Mouse (Mus musculus): ENCODE measurements around the gene 0610010K14Rik. TPM values are rescaled to one million over a fixed set of nuclear protein-coding genes. Genes with fewer than 3 reads are reported as not detected.

The 0610010K14Rik gene
- polyA plus RNA-seq, 1 experiment = 91.7 TPM

- H3ac ChIP-seq (ENCODE audit: control insufficient read depth, insufficient read length, low read depth) = no peak overlapping the region
- no peaks in the 10 kb centered on the region for H3K36me3 ChIP-seq (ENCODE audit: control insufficient read depth, insufficient read depth)
- H3K27me3 ChIP-seq (ENCODE audit: control insufficient read depth, insufficient read depth, insufficient read length) = no peaks in the 10 kb centered on the region
- no peaks in the 10 kb centered on the region for H3K79me3 ChIP-seq (ENCODE audit: low read depth)
- TF ChIP-seq CEBPB (IDR thresholded peaks at IDR 0.05; ENCODE audit: low read depth) (no peak), CTCF (IDR thresholded peaks at IDR 0.05; ENCODE audit: control insufficient read depth, insufficient read depth, insufficient read length) (no peak), MYOG (IDR thresholded peaks at IDR 0.05; ENCODE audit: control insufficient read depth, extremely low read depth, insufficient read length) (no peak)
- H3K79me2 ChIP-seq (ENCODE audit: control insufficient read depth, insufficient read depth) = no peaks in the 10 kb centered on the region
- no peak overlapping the region for H3K4me3 ChIP-seq (ENCODE audit: insufficient read depth, poor library complexity, severe bottlenecking)
These were observed 41.2 kb upstream of the 0610010K14Rik start for GRCm38 (mm10) chr11:70278961-70279360.

- Histone ChIP-seq H3K36me3 (ENCODE audit: control insufficient read depth, insufficient read depth) (no peaks in the 10 kb centered on the region), H3K27me3 (ENCODE audit: control insufficient read depth, insufficient read depth, insufficient read length) (no peaks in the 10 kb centered on the region), H3K4me3 (ENCODE audit: insufficient read depth, poor library complexity, severe bottlenecking) (no peak overlapping the region), H3K79me3 (ENCODE audit: low read depth) (no peaks in the 10 kb centered on the region), H3K79me2 (ENCODE audit: control insufficient read depth, insufficient read depth) (no peaks in the 10 kb centered on the region), H3ac (ENCODE audit: control insufficient read depth, insufficient read length, low read depth) (no peak overlapping the region)
- TF ChIP-seq MYOD1 (IDR thresholded peaks at IDR 0.05; ENCODE audit: control insufficient read depth, insufficient read length, low read depth) (no peak), FOSL1 (IDR thresholded peaks at IDR 0.05; ENCODE audit: insufficient read depth, low read length, poor library complexity, severe bottlenecking) (no peak), MAX (IDR thresholded peaks at IDR 0.05) (no peak)
These were observed 33.9 kb upstream of the 0610010K14Rik start for GRCm38 (mm10) chr11:70271641-70272040.

GRCm38 (mm10) chr11:70266405-70266804, 28.7 kb upstream of the 0610010K14Rik start:
- no peak overlapping the region for H3K4me3 ChIP-seq (ENCODE audit: insufficient read depth, poor library complexity, severe bottlenecking)
- no peak for TF ChIP-seq FOSL1 (IDR thresholded peaks at IDR 0.05; ENCODE audit: insufficient read depth, low read length, poor library complexity, severe bottlenecking)
- no peak for TF ChIP-seq MAX (IDR thresholded peaks at IDR 0.05)
- TF ChIP-seq USF1 (IDR thresholded peaks at IDR 0.05; ENCODE audit: low read depth) = no peak
- TF ChIP-seq MYOG (IDR thresholded peaks at IDR 0.05; ENCODE audit: control insufficient read depth, extremely low read depth, insufficient read length) = no peak
- TF ChIP-seq CTCF (IDR thresholded peaks at IDR 0.05; ENCODE audit: control insufficient read depth, insufficient read depth, insufficient read length) = no peak
- TF ChIP-seq CEBPB (IDR thresholded peaks at IDR 0.05; ENCODE audit: low read depth) = no peak
- no peak for TF ChIP-seq MYOD1 (IDR thresholded peaks at IDR 0.05; ENCODE audit: control insufficient read depth, insufficient read length, low read depth)
- H3K79me2 ChIP-seq (ENCODE audit: control insufficient read depth, insufficient read depth) = no peaks in the 10 kb centered on the region
- no peak overlapping the region for H3ac ChIP-seq (ENCODE audit: control insufficient read depth, insufficient read length, low read depth)
- no peaks in the 10 kb centered on the region for H3K36me3 ChIP-seq (ENCODE audit: control insufficient read depth, insufficient read depth)
- no peaks in the 10 kb centered on the region for H3K79me3 ChIP-seq (ENCODE audit: low read depth)
- no peaks in the 10 kb centered on the region for H3K27me3 ChIP-seq (ENCODE audit: control insufficient read depth, insufficient read depth, insufficient read length)

- Histone ChIP-seq H3K79me3 (ENCODE audit: low read depth) (no peaks in the 10 kb centered on the region), H3K79me2 (ENCODE audit: control insufficient read depth, insufficient read depth) (no peaks in the 10 kb centered on the region), H3ac (ENCODE audit: control insufficient read depth, insufficient read length, low read depth) (no peak overlapping the region), H3K4me3 (ENCODE audit: insufficient read depth, poor library complexity, severe bottlenecking) (no peak overlapping the region), H3K36me3 (ENCODE audit: control insufficient read depth, insufficient read depth) (no peaks in the 10 kb centered on the region), H3K27me3 (ENCODE audit: control insufficient read depth, insufficient read depth, insufficient read length) (no peaks in the 10 kb centered on the region)
- no peak for TF ChIP-seq FOSL1 (IDR thresholded peaks at IDR 0.05; ENCODE audit: insufficient read depth, low read length, poor library complexity, severe bottlenecking)
- no peak for TF ChIP-seq CEBPB (IDR thresholded peaks at IDR 0.05; ENCODE audit: low read depth)
- TF ChIP-seq MYOD1 (IDR thresholded peaks at IDR 0.05; ENCODE audit: control insufficient read depth, insufficient read length, low read depth) = no peak
- no peak for TF ChIP-seq CTCF (IDR thresholded peaks at IDR 0.05; ENCODE audit: control insufficient read depth, insufficient read depth, insufficient read length)
- TF ChIP-seq USF1 (IDR thresholded peaks at IDR 0.05; ENCODE audit: low read depth) = no peak
- no peak for TF ChIP-seq MAX (IDR thresholded peaks at IDR 0.05)
- TF ChIP-seq MYOG (IDR thresholded peaks at IDR 0.05; ENCODE audit: control insufficient read depth, extremely low read depth, insufficient read length) = no peak
These were observed 28.1 kb upstream of the 0610010K14Rik start for GRCm38 (mm10) chr11:70265819-70266218.

GRCm38 (mm10) chr11:70265252-70265651, 27.5 kb upstream of the 0610010K14Rik start:
- H3ac ChIP-seq (ENCODE audit: control insufficient read depth, insufficient read length, low read depth) = no peak overlapping the region
- H3K4me3 ChIP-seq (ENCODE audit: insufficient read depth, poor library complexity, severe bottlenecking) = no peak overlapping the region
- no peaks in the 10 kb centered on the region for H3K79me3 ChIP-seq (ENCODE audit: low read depth)

GRCm38 (mm10) chr11:70259035-70259434, 21.3 kb upstream of the 0610010K14Rik start:
- Histone ChIP-seq H3K36me3 (ENCODE audit: control insufficient read depth, insufficient read depth) (no peaks in the 10 kb centered on the region), H3K79me2 (ENCODE audit: control insufficient read depth, insufficient read depth) (no peaks in the 10 kb centered on the region), H3K27me3 (ENCODE audit: control insufficient read depth, insufficient read depth, insufficient read length) (peaks cover 4% of the 10 kb centered on the region), H3K79me3 (ENCODE audit: low read depth) (no peaks in the 10 kb centered on the region), H3ac (ENCODE audit: control insufficient read depth, insufficient read length, low read depth) (no peak overlapping the region), H3K4me3 (ENCODE audit: insufficient read depth, poor library complexity, severe bottlenecking) (no peak overlapping the region)
- TF ChIP-seq MAX (IDR thresholded peaks at IDR 0.05) (no peak), FOSL1 (IDR thresholded peaks at IDR 0.05; ENCODE audit: insufficient read depth, low read length, poor library complexity, severe bottlenecking) (peak; percentile 45), CEBPB (IDR thresholded peaks at IDR 0.05; ENCODE audit: low read depth) (no peak), USF1 (IDR thresholded peaks at IDR 0.05; ENCODE audit: low read depth) (no peak)

More at GRCm38 (mm10) chr11:70265252-70265651, 27.5 kb upstream of the 0610010K14Rik start:
- TF ChIP-seq CTCF (IDR thresholded peaks at IDR 0.05; ENCODE audit: control insufficient read depth, insufficient read depth, insufficient read length) (no peak), CEBPB (IDR thresholded peaks at IDR 0.05; ENCODE audit: low read depth) (no peak), FOSL1 (IDR thresholded peaks at IDR 0.05; ENCODE audit: insufficient read depth, low read length, poor library complexity, severe bottlenecking) (no peak), MYOD1 (IDR thresholded peaks at IDR 0.05; ENCODE audit: control insufficient read depth, insufficient read length, low read depth) (no peak), MYOG (IDR thresholded peaks at IDR 0.05; ENCODE audit: control insufficient read depth, extremely low read depth, insufficient read length) (no peak), USF1 (IDR thresholded peaks at IDR 0.05; ENCODE audit: low read depth) (no peak), MAX (IDR thresholded peaks at IDR 0.05) (no peak)
- Histone ChIP-seq H3K27me3 (ENCODE audit: control insufficient read depth, insufficient read depth, insufficient read length) (no peaks in the 10 kb centered on the region), H3K36me3 (ENCODE audit: control insufficient read depth, insufficient read depth) (no peaks in the 10 kb centered on the region), H3K79me2 (ENCODE audit: control insufficient read depth, insufficient read depth) (no peaks in the 10 kb centered on the region)

All from C2C12 (cell line).